11 mouse cellular contexts compared by ENCODE assay signal in genomic region chr6:112842426-112842825, GRCm38 (mm10).
A peak's percentile ranks its signal among the peaks of the same experiment; 100 is the strongest.
DNase-seq lines count a peak whose midpoint lies in the region.
"Had no signal": no experiment of that assay in that cellular context is flagged by ENCODE, and none has a peak within 500 bp of the region (broad histone marks: within the 10 kb centered on the region; RNA-seq: fewer than 3 reads in every experiment).

No protein-coding gene starts in this region.

- WGBS in limb, embryonic 10.5 days, result 62% methylated on average over 5 of the region's 5 CpGs

- no peaks in the 10 kb centered on the region for H3K9me3 ChIP-seq in limb, embryonic 10.5 days (replicated peaks)
- H3K9me3 ChIP-seq: heart, embryonic 13.5 days had no signal

- peak; percentile 14 for DNase-seq in kidney, adult 9 months
- DNase-seq in kidney, adult 11 months, result no peak
- DNase-seq in NIH3T3 (ENCODE audit: low read depth), result peak; percentile 75
- peak; percentile 54 for DNase-seq in adrenal gland, postnatal 10 days
- DNase-seq in limb, embryonic 10.5 days (ENCODE audit: low spot score), result no peak
- DNase-seq in cerebellum, postnatal 25 days, result no peak
- DNase-seq in thymus, postnatal 0 days (ENCODE audit: low spot score), result no peak
- DNase-seq: lung, adult 18-20 months had no signal

- no peaks in the 10 kb centered on the region for H3K27me3 ChIP-seq in limb, embryonic 10.5 days (ENCODE audit: low read depth, poor library complexity, severe bottlenecking)

- peaks cover 20% of the 10 kb centered on the region for H3K4me1 ChIP-seq in limb, embryonic 10.5 days
- H3K4me1 ChIP-seq: heart, embryonic 13.5 days had no signal

- no peaks in the 10 kb centered on the region for H3K36me3 ChIP-seq in limb, embryonic 10.5 days
- H3K36me3 ChIP-seq: heart, embryonic 13.5 days had no signal

- 0 out of 2 replicates have a peak overlapping the region, but pooled peaks have one; percentile 40 for H3K27ac ChIP-seq in limb, embryonic 10.5 days
- H3K27ac ChIP-seq: heart, embryonic 13.5 days had no signal

- no peak overlapping the region for H3K4me3 ChIP-seq in limb, embryonic 10.5 days
- H3K4me3 ChIP-seq: erythroblast, embryonic 14.5 days; heart, embryonic 13.5 days; myocyte had no signal

Comparison
In these comparisons a context has a peak if more than half of its experiments do, and no peak if none do; other contexts are left out.
1. DNase-seq: peak in kidney, adult 9 months (single experiment), NIH3T3 (single experiment) and adrenal gland, postnatal 10 days (single experiment); none in kidney, adult 11 months (single experiment), limb, embryonic 10.5 days (single experiment), cerebellum, postnatal 25 days (0 of 2) and thymus, postnatal 0 days (single experiment).